Mouse (Mus musculus) spleen, adult 2 months (tissue): Measurements from ENCODE around the gene Eva1a. TPM values are rescaled to one million over a fixed set of nuclear protein-coding genes. Genes with fewer than 3 reads are reported as not detected.

Source experiments
- DNase-seq, 2 experiments: peaks; one replicate each; pipeline versions ENCODE4 v3.0.0 to v3.0.0-alpha.2; 2012 to 2021; ENCODE audit warnings: low spot score in 2 of 2, low read depth in 1 of 2
- H3K27ac ChIP-seq: fragments of 200-500 bp; 2 replicates; pipeline ENCODE4 v1.5.1; 2012; ENCODE audit warnings: low read length, inconsistent platforms; ENCODE audit not compliant: insufficient read depth
- H3K27me3 ChIP-seq: fragments of 200-500 bp; 2 replicates; pipeline ENCODE4 v1.6.1; 2012; ENCODE audit warnings: mild to moderate bottlenecking, moderate library complexity, low read length, inconsistent platforms; ENCODE audit not compliant: control insufficient read depth, insufficient read depth
- H3K36me3 ChIP-seq: fragments of 200-500 bp; 2 replicates; pipeline ENCODE4 v1.6.1; 2012; ENCODE audit warnings: mild to moderate bottlenecking, low read length, inconsistent platforms; ENCODE audit not compliant: control insufficient read depth, insufficient read depth
- H3K4me1 ChIP-seq: fragments of 200-500 bp; 2 replicates; pipeline ENCODE4 v1.6.1; 2011; ENCODE audit warnings: inconsistent platforms; ENCODE audit not compliant: control insufficient read depth, insufficient read depth, insufficient read length
- H3K4me3 ChIP-seq: fragments of 200-500 bp; 2 replicates; pipeline ENCODE4 v1.5.1; 2011; ENCODE audit warnings: mild to moderate bottlenecking, inconsistent platforms; ENCODE audit not compliant: insufficient read depth, insufficient read length; ENCODE audit errors: extremely low read depth
- CTCF ChIP-seq: fragments of 200-500 bp; IDR thresholded peaks from 2 replicates; pipeline ENCODE4 v1.5.1; 2011; ENCODE audit warnings: mild to moderate bottlenecking, inconsistent platforms; ENCODE audit not compliant: insufficient read depth, insufficient read length, insufficient replicate concordance; ENCODE audit errors: extremely low read depth
- POLR2A ChIP-seq: fragments of 200-500 bp; IDR thresholded peaks from 2 replicates; pipeline ENCODE4 v1.6.1; 2011; ENCODE audit warnings: low read depth, low read length, inconsistent platforms
- WGBS: fragments of 180-500 bp; shearing (Covaris S2); methylation state at CpG from one replicate; pipeline ENCODE4 v1.1.7; 2018; 5-methylcytosine and 5-hydroxymethylcytosine counted together
- polyA plus RNA-seq: library from polyadenylated mRNA; depleted of rRNA; stranded (reverse); fragments of >200 nt; gene quantifications from 2 replicates; pipeline ENCODE4 v1.2.3, GENCODE M21; 2012

Eva1a gene
- polyA plus RNA-seq, 1 experiment = 0.65 TPM

- Histone ChIP-seq H3K36me3 (no peaks in the 10 kb centered on the region), H3K4me3 (no peak overlapping the region), H3K4me1 (no peaks in the 10 kb centered on the region), H3K27me3 (no peaks in the 10 kb centered on the region), H3K27ac (no peak overlapping the region)
- no peak for DNase-seq
- TF ChIP-seq POLR2A = no peak
- TF ChIP-seq CTCF = no peak
- 84% methylated on average over 6 of the region's 6 CpGs for WGBS
Measured at GRCm38 (mm10) chr6:82083655-82084054, 42.8 kb downstream of the Eva1a start.

GRCm38 (mm10) chr6:82084235-82084634 lies 43.4 kb downstream of the Eva1a start:
- Histone ChIP-seq H3K4me3 (no peak overlapping the region), H3K4me1 (no peaks in the 10 kb centered on the region), H3K27me3 (no peaks in the 10 kb centered on the region), H3K36me3 (no peaks in the 10 kb centered on the region), H3K27ac (no peak overlapping the region)
- TF ChIP-seq CTCF (no peak), POLR2A (no peak)
- no peak for DNase-seq
- 19% methylated on average over 3 of the region's 3 CpGs for WGBS

GRCm38 (mm10) chr6:82085313-82085908 lies 44.6 kb downstream of the Eva1a start:
- no peak overlapping the region for H3K4me3 ChIP-seq
- H3K27me3 ChIP-seq = no peaks in the 10 kb centered on the region
- TF ChIP-seq POLR2A = no peak
- no peak for TF ChIP-seq CTCF
- no peak overlapping the region for H3K27ac ChIP-seq
- 87% methylated on average over 8 of the region's 8 CpGs for WGBS
- no peaks in the 10 kb centered on the region for H3K4me1 ChIP-seq
- H3K36me3 ChIP-seq = no peaks in the 10 kb centered on the region
- no peak for DNase-seq

- WGBS = 76% methylated on average over 4 of the region's 4 CpGs
- Histone ChIP-seq H3K27me3 (no peaks in the 10 kb centered on the region), H3K36me3 (no peaks in the 10 kb centered on the region), H3K4me3 (no peak overlapping the region), H3K27ac (no peak overlapping the region), H3K4me1 (no peaks in the 10 kb centered on the region)
- no peak for DNase-seq
- TF ChIP-seq POLR2A (no peak), CTCF (no peak)
Measured at GRCm38 (mm10) chr6:82088133-82088532, 47.3 kb downstream of the Eva1a start.

GRCm38 (mm10) chr6:82091773-82092172 lies 50.9 kb downstream of the Eva1a start:
- no peaks in the 10 kb centered on the region for H3K36me3 ChIP-seq
- H3K4me3 ChIP-seq = no peak overlapping the region
- no peak for DNase-seq
- H3K27ac ChIP-seq = no peak overlapping the region
- H3K4me1 ChIP-seq = no peaks in the 10 kb centered on the region
- H3K27me3 ChIP-seq = no peaks in the 10 kb centered on the region
- no peak for TF ChIP-seq CTCF
- TF ChIP-seq POLR2A = no peak
- WGBS = 31% methylated on average over 28 of the region's 28 CpGs

GRCm38 (mm10) chr6:82097705-82098104 lies 56.9 kb downstream of the Eva1a start:
- TF ChIP-seq CTCF (no peak), POLR2A (no peak)
- 85% methylated on average over 1 of the region's 1 CpGs for WGBS

GRCm38 (mm10) chr6:82098456-82098855 lies 57.6 kb downstream of the Eva1a start:
- WGBS = 89% methylated on average over 1 of the region's 1 CpGs
- no peaks in the 10 kb centered on the region for H3K36me3 ChIP-seq
- no peak for DNase-seq
- TF ChIP-seq POLR2A = no peak
- no peak for TF ChIP-seq CTCF
- no peaks in the 10 kb centered on the region for H3K4me1 ChIP-seq
- H3K27me3 ChIP-seq = no peaks in the 10 kb centered on the region; the same call in 1 of the 2 replicates
- no peak overlapping the region for H3K27ac ChIP-seq
- no peak overlapping the region for H3K4me3 ChIP-seq

More at GRCm38 (mm10) chr6:82097705-82098104, 56.9 kb downstream of the Eva1a start:
- no peak for DNase-seq
- H3K4me1 ChIP-seq = no peaks in the 10 kb centered on the region
- no peaks in the 10 kb centered on the region; the same call in 1 of the 2 replicates for H3K27me3 ChIP-seq
- H3K4me3 ChIP-seq = no peak overlapping the region
- no peaks in the 10 kb centered on the region for H3K36me3 ChIP-seq
- no peak overlapping the region for H3K27ac ChIP-seq
